Mouse (Mus musculus) spleen, postnatal 4 days (tissue): Measurements from ENCODE around the gene Trpm1.
"Not testable (repeated sequence)": the region's sequence is repeated elsewhere in the genome, so short reads cannot be mapped to it uniquely, and the experiment has no call there.

Experiments used
- DNase-seq, 2 experiments: peaks; one replicate each; pipeline ENCODE4 v3.0.0; 2022; ENCODE audit warnings: low spot score in 2 of 2

Gene Trpm1

DNA sequence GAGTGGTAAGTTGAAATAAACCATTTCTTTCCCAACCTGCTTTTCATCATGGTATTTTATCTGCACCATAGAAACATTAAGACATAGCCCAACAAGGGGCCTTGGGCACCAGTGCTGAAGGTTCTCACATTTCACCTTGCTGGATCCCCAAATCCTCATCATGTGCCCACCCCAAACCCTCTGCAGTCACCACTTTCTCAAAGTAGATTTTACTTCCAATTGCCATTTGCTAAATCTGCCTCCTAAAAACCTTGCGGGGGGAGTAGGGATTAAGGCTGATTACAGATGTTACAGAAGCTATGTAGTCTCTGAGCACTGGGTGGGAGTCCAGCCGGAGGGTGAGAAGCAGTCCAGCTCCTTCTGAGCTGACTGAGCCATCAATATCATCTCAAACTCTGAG lies at the start of gene Trpm1:
Trpm1 (plus strand) TSS at position 301 of the 400 bp plus-strand sequence.
- no peak for DNase-seq

DNA sequence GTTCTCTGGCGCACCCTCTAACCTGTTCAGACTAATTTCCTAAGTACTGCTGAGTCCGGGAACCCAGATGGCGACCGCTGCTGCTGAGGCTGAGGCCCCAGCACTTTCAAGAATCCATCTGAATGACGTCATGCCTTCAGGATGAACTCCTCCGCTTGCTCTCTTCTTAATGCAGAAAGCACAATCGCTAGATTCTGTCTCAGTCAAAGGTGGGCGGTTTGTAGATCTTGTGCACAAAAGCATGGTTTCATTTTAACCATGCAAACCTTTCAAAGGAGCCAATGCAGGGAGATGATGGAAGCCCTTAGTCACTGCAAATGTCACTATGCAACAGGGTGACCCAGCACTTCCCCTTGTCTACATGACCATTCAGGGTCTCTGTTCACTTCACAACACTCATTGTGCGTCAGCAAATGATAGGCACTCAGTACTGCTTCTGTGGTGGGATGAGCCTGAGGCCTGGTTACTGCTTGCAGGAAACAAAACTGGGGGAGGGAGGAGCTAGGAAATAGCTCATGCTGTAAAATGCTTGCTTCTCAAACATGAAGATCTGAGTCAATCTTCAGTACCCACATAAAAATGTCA lies 31.4 kb upstream of the Trpm1 start:
- no peak for DNase-seq

DNA sequence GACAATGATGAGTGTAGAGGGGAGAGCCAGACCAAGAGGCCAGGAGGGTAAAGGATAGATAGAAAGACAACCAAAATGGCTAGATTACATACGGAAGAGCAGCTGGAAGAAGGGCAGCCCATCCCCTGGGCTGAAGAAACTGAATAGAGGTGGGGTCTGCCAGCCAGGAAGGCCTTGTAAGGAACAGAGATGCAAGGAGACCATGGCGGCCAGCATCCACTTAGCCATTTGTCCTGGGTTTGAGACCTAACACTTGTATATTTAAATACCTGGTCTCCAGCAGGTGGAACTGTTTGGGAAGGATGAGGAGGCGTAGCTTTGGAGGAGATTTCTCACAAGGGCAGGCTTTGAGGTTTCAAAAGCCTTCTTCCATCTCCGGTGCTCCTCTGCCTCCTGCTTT lies 29.9 kb upstream of the Trpm1 start:
- DNase-seq: no peak

DNA sequence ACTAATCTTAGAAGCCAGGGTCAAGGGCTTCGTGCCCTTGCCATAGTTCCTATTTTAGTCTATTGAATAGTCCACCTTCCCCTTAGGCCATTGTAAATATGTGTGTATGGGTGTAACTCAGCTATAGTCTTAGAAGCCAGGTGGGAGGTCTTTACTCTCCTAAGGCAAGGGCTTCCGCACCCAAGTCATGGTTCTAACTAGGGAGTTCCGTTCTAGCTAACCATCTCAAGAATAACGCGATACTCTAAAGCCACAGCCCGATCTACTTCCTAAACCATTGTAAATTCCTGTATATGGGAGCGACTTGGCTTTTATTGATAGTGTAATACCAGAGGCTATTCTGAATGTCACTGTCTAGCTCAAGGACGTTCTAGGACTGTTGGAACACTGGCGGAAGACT lies 27.6 kb upstream of the Trpm1 start:
- not testable (repeated sequence) for DNase-seq

DNA sequence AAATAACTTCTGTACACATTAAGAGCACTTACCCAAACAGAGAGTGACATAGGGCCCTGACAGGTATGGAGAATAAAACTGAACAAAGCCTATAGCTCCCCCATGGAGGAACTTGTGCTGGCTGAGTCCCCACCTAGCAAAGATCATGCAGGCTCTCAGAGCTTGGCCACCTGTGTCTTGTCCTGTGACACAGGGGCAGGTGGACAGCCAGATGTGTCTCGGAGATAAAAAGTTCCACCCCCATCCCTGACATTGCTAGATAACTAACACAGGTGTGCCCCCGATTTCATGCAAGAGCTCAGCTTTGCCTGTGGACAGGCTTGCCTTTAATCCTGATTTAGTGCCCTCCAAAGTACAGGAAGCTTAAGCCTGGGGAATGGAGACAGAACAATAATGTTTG lies 13.8 kb upstream of the Trpm1 start:
- no peak for DNase-seq

GRCm38 (mm10) chr7:64141301-64142032 lies 12.2 kb upstream of the Trpm1 start:
- DNase-seq: no peak

GRCm38 (mm10) chr7:64149337-64149736 lies 4.3 kb upstream of the Trpm1 start:
- no peak for DNase-seq

- DNase-seq: no peak
These were observed 3.9 kb upstream of the Trpm1 start for GRCm38 (mm10) chr7:64149747-64150146.

- no peak for DNase-seq
These were observed 3.1 kb upstream of the Trpm1 start for GRCm38 (mm10) chr7:64150436-64151080.

- no peak for DNase-seq
These were observed 1.6 kb downstream of the Trpm1 start for GRCm38 (mm10) chr7:64155226-64155625.

DNA sequence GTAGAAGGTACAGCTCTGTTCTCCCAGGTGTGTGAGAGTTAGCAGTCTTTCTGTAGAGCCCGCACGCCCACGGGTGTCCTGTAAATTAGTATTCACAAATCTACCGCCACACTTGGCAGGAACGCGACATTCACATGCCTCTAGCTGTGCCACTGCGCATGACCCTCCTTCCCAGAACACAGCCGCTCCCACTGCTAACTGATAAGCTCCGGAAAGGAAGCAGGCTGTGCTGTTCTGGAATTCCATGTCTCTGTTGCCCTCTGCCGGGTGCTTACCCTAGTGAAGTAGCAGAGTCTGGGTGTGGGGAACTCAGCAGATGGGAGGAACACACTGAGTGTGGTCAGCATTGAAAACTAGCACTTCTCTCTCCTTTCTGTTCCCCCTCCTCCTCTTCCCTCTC lies 2.1 kb downstream of the Trpm1 start:
- DNase-seq: peak in 1 of 2 experiments; percentile 37

DNA sequence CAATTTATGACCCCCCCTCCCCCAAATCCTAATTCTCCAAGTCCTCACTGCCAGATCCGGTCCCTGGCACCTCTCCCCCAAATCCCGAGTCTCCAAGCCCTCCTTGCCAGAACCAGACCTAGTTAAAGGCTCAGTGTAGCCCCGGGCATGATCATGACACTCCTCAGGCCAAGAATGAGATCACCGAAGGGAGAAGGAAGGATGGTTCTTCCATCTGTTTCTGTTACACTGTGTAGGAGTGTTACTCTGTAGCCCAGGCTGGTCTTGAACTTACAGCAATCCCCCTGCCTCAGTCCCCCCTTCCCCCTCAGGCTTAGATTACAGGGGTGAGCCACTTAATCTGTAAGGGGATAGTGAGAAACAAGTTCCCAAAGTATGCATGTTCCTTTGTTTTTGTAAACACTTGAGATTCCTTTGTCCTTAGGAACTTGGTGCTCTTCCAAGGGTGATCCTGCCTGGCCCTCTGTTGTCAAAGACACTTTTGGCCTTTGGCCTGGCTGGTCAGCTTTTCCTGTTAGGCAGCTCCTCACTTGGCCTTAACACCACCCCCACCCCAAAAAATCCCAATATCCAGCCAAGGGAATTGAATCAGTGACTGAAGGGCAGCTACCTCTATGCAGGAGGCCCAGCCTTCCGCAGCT lies 2.8 kb downstream of the Trpm1 start:
- no peak for DNase-seq

GRCm38 (mm10) chr7:64156918-64157690 lies 3.5 kb downstream of the Trpm1 start:
- DNase-seq: no peak

DNA sequence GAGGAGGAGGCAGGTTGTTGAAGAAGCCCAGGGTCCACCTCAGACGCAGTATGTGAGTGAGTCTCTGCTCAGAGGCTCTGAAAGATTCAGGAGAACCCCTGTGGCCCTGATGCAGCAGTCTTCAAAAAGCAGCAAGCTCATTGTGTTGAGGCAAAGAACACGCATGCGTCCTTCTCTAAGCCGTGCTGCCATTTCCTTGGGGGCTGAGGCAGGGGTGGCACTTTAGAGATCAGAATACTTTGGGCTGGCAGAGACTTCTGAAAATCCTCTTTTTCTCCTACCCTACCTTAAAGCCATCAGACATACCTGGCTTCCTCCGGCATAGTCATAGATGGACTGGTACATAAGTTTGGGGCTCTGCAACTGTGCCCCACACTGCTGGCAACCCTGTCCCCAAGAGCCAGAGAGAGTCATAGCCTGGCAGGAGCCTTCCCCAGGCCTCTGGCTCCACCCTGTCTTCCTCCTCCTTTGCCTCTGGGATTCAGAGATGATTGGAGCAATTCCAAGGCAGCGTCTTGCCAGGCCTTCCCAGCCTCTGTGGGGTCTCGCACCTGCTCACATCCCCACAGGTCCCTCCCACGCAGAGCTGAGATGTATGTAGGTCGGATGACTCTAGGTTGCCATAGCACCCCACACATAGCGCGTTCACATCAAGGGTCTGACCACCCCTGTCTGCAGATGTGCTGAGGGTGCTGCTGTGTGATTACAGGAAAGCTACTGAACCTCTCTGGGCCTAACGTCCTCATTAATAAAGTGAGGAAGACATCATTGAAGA lies 4.8 kb downstream of the Trpm1 start:
- DNase-seq: no peak

GRCm38 (mm10) chr7:64159056-64159542 lies 5.5 kb downstream of the Trpm1 start:
- DNase-seq: no peak

DNA sequence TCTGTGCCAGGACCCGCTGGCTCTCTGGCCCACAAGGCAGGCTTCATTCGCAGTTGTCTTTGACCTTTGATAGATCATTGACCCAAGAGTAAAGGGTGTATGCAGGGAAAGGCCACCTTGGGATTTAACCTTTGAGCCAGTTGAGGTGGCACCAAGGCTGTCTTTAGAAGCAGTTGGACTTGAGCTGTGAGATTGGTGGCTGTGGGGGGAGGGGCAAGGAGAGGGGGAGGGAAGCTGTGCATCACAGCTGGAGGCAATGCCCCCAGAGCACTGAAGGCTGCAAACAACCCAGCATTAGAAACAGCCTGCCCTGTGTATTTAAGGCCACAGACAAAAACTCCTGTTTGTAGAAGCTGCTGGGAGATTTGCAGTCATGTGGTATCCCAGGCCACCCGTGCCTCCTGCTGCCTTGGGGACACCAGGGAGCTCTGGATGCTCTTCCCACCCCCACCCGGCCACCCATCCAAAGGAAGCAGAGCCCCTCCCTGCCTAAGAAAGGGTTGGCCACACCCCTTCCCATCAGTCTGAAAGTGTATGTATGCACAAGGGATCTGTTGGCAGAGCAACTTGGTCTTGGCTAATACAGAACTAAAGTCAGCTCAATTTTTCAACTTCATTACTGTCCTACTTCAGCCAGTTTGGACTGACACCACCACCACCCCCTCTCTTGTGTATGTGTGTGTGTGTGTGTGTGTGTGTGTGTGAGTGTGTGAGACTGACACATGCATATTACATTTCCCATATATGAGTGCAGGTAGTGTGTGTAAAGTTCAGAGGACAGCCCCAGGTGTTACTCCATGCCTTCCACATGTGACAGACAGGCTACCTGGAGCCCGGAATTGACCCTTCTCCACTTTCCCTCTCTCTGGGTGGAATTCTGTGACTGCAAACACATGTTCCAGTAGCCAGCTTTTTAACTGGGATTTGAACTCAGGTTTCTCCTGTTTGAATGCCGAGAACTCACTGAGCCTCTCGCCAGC lies 6.3 kb downstream of the Trpm1 start:
- no peak for DNase-seq

DNA sequence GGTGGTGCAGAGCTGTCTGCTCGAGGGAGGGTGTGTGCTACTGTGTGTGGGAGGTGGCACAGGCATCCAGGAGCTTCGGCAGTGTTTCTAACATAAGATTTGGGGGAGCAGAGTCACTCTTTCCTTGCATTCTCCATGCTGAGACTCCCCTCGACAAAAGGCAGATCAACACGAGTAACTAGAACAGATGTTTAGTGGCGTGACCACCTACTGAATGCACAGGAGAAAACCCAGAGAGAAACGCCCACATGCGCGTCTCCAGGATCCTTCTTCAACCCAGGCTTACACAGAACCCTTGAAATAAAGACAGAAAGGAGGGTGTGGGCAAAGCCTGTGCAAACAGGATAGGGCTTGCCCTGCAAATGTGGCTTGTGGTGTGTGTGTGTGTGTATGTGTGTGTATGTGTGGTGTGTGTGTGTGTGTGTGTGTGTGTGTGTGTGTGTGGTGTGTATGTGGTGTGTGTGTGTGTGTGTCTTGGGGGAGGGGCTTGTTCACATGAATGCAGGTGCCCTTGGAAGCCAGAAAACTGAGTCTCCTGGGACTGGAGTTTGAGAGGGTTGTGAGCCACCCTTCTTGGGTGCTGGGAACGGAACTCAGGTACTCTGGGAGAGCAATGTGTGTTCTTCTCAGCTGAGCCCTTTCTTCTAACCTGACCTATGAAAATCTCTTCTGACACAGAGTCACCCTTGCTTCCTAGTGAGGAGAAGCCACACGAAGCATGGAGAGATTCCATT lies 7.3 kb downstream of the Trpm1 start:
- no peak for DNase-seq

GRCm38 (mm10) chr7:64161990-64162389 lies 8.4 kb downstream of the Trpm1 start:
- no peak for DNase-seq

- DNase-seq: no peak
These were observed 9.5 kb downstream of the Trpm1 start for GRCm38 (mm10) chr7:64163086-64163485.
